Mouse (Mus musculus) mammary gland, adult 2 months (tissue): ENCODE measurements around the gene Olfr704. TPM values are rescaled to one million over a fixed set of nuclear protein-coding genes. Genes with fewer than 3 reads are reported as not detected.

ENCODE experiments used
- polyA plus RNA-seq: library from polyadenylated mRNA; depleted of rRNA; stranded (reverse); fragments of >200 nt; gene quantifications from 2 replicates; pipeline ENCODE4 v1.2.3, GENCODE M21; 2012; ENCODE audit warnings: low replicate concordance; rRNA removed

Gene Olfr704
- not detected in 2 replicates for polyA plus RNA-seq

DNA sequence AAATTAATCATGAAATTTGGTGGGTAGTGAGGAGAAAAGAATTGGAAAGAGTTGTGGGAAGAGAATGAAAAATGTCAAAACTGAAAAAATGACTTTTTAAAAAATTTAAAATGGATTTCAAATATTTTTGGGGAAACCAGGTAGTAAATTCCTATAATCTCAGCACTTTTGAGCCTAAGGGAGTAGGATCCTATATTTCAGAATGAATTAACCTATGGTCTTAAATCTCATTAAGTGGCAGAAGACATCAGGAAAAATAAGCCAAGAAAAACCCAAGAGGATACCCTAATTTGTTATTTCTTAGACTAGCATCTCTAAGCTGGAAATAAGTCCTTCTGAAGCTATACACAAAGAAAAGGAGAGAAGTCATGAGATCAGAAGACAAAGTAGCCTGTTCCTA lies at the start of gene Olfr704:
Gene Olfr704 (plus strand): TSS at position 301 of the 400 bp plus-strand sequence.

DNA sequence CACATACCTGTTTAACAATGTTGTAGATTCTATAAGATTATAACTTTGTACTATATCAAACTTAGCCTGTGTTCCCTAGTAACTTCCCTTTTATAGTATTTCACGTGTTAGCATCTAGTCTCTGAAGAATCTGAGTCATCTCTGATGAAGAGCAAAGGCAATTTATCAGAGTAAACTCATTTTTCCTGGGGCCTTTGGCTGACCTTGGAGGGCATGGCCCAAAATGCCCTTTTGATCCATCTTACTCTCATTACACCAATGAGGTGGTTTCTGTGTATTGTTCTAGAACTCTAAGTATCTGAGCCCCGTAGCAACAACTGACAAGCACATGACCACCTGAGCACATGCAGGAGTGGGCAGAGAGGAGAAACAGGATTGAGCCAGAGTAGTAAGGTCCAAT lies 49.2 kb upstream of the Olfr704 start, which contains the start of gene Olfr701:
Gene Olfr701 (plus strand): TSS at position 301 of the 400 bp plus-strand sequence.

DNA sequence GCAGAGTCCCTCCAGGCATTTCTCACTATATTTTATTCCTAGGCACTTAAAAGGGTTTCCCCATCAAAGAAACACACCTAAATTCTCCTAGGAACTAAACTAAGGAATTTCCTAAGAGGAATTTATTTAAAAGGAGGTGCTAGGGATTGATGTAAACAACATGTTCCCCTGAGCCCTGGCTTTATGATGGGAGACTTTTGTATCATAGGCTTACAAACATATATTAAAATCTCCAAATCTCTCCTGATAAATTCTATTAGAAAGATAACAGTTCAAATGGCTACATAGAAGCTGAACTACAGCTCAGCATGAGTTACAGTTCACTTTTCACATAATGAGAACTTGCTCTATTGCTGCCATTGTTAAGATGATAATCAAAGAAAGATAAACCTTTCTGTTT lies 29.2 kb upstream of the Olfr704 start, which contains the start of gene Olfr702:
Gene Olfr702 (minus strand): TSS at position 101 of the 400 bp plus-strand sequence.

DNA sequence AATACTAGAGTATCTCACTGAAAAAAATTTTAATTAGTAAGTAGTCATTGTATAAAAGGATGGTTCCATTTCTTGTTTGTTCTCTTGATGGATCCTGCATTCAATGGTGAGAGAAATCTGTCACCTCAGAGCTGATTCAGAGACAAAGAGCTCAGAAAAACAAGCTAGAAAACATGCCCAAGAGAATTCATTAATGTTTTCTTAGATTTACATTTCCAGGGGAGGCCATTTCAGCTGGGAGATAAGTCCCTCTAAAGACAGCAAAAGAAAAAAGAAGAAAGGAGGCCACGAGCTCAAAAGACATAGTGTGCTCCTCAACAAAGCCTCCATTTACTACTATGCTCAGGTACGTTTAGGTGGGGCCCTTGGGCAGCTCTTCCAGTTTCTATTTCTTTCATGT lies 19.9 kb upstream of the Olfr704 start, which contains the start of gene Olfr703:
Gene Olfr703 (plus strand): TSS at position 301 of the 400 bp plus-strand sequence.

GRCm38 (mm10) chr7:106876791-106877190 lies 13.8 kb downstream of the Olfr704 start, which contains the start of gene Olfr705:
Olfr705 (minus strand) TSS chr7:106876891.

DNA sequence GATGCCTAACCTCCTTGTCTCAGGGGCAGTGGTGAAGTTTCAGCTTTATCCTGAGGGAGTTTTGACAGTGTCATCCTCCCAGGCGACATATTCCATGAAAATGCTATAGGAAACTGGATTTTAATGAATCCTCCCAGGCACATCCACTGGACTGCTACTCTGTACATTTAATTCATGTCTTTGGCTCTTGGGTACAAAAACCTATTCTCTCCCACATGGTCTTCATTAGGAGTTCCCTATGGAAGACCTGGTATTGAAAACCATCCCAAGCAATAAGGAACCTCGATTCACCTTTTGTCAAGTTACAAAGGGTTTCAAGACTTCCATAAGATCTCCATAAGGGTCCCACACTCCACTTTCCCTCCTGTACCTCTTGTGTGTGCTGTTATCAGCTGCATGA lies 25.1 kb downstream of the Olfr704 start, which contains the start of gene Olfr706:
Gene Olfr706 (minus strand): TSS at position 101 of the 400 bp plus-strand sequence.

GRCm38 (mm10) chr7:106901141-106901540 lies 38.2 kb downstream of the Olfr704 start, which contains the start of gene Olfr707:
Olfr707 (minus strand) TSS chr7:106901241.

DNA sequence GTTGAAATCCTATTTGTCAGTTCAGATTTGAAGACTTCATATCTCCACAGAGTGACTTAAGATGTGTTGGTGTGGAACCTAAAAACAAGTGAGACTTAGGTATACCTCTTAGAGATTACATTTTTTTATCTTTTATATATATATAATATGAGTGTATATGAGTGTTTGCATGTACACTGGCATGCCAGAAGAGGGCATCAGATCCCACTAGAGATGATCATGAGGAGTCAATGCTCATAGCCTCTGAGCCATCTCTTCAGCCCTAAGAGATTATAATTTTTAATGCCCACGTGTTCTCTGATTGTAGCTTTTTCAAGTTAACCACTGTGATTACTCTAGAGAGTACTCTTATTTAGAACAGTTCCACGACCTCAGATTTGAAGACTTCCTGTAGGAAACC lies 44.7 kb downstream of the Olfr704 start, which contains the start of gene Olfr1532-ps1:
Gene Olfr1532-ps1 (plus strand): TSS at position 326 of the 400 bp plus-strand sequence.

Other genes with a start within 250 kb of the Olfr704 start
- not detected in 2 replicates for gene Olfr693, start 182.6 kb upstream of the Olfr704 start, polyA plus RNA-seq
- not detected in 2 replicates for gene Olfr694, start 171.4 kb upstream of the Olfr704 start, polyA plus RNA-seq
- not detected in 2 replicates for gene Olfr695, start 146.8 kb upstream of the Olfr704 start, polyA plus RNA-seq
- gene Olfr697, start 120.7 kb upstream of the Olfr704 start, polyA plus RNA-seq, result not detected in 2 replicates
- gene Olfr698, start 107.8 kb upstream of the Olfr704 start, polyA plus RNA-seq, result not detected in 2 replicates
- gene Olfr699, start 70.0 kb upstream of the Olfr704 start, polyA plus RNA-seq, result not detected in 2 replicates
- not detected in 2 replicates for gene Olfr700, start 54.4 kb upstream of the Olfr704 start, polyA plus RNA-seq
- not detected in 2 replicates for gene Olfr701, start 49.1 kb upstream of the Olfr704 start, polyA plus RNA-seq
- not detected in 2 replicates for gene Olfr702, start 29.3 kb upstream of the Olfr704 start, polyA plus RNA-seq
- not detected in 2 replicates for gene Olfr703, start 19.8 kb upstream of the Olfr704 start, polyA plus RNA-seq
- gene Olfr705, start 13.7 kb downstream of the Olfr704 start, polyA plus RNA-seq, result not detected in 2 replicates
- not detected in 2 replicates for gene Olfr706, start 25.0 kb downstream of the Olfr704 start, polyA plus RNA-seq
- gene Olfr707, start 38.1 kb downstream of the Olfr704 start, polyA plus RNA-seq, result not detected in 2 replicates
- not detected in 2 replicates for gene Olfr1532-ps1, start 44.8 kb downstream of the Olfr704 start, polyA plus RNA-seq
- not detected in 2 replicates for gene Olfr709-ps1, start 69.0 kb downstream of the Olfr704 start, polyA plus RNA-seq
- gene Olfr710, start 85.1 kb downstream of the Olfr704 start, polyA plus RNA-seq, result not detected in 2 replicates
- not detected in 2 replicates for gene Olfr6, start 100.8 kb downstream of the Olfr704 start, polyA plus RNA-seq
- not detected in 2 replicates for gene Olfr711, start 112.3 kb downstream of the Olfr704 start, polyA plus RNA-seq
- gene Olfr2, start 142.9 kb downstream of the Olfr704 start, polyA plus RNA-seq, result not detected in 2 replicates
- gene Olfr713, start 168.0 kb downstream of the Olfr704 start, polyA plus RNA-seq, result not detected in 2 replicates
- not detected in 2 replicates for gene Olfr714, start 207.8 kb downstream of the Olfr704 start, polyA plus RNA-seq
- not detected in 2 replicates for gene Olfr17, start 230.0 kb downstream of the Olfr704 start, polyA plus RNA-seq
- gene Olfr715b, start 247.2 kb downstream of the Olfr704 start, polyA plus RNA-seq, result not detected in 2 replicates